Mouse (Mus musculus) CH12.LX (cell line): ENCODE data around the gene Phf23. TPM values are rescaled to one million over a fixed set of nuclear protein-coding genes. Genes with fewer than 3 reads are reported as not detected.

Experiments
- DNase-seq: peaks from one replicate; pipeline ENCODE4 v3.0.0-alpha.2; 2013; ENCODE audit errors: extremely low read depth
- H3K27ac ChIP-seq: 2 replicates; pipeline ENCODE4 v1.5.1; 2012; ENCODE audit warnings: low read depth, mild to moderate bottlenecking, control low read depth, moderate library complexity; ENCODE audit not compliant: insufficient read depth
- H3K27me3 ChIP-seq: replicated peaks from 2 replicates; pipeline ENCODE3; 2012; ENCODE audit warnings: inconsistent platforms
- H3K36me3 ChIP-seq, 2 experiments: replicated peaks in 1 of 2; 2 replicates each; pipeline versions ENCODE3 to v1.6.1; 2012; ENCODE audit warnings: inconsistent platforms in 1 of 2, low read length in 1 of 2, mild to moderate bottlenecking in 1 of 2, mixed read lengths in 1 of 2, moderate library complexity in 1 of 2; ENCODE audit not compliant: control insufficient read depth in 1 of 2, insufficient read depth in 1 of 2
- H3K4me1 ChIP-seq, 2 experiments: 2 replicates each; pipeline ENCODE4 v1.6.1; 2012; ENCODE audit warnings: inconsistent platforms in 1 of 2, moderate library complexity in 1 of 2; ENCODE audit not compliant: insufficient read depth in 2 of 2, control insufficient read depth in 1 of 2
- H3K4me2 ChIP-seq: 2 replicates; pipeline ENCODE4 v1.6.1; 2012; ENCODE audit warnings: low read depth, mild to moderate bottlenecking, control low read depth; ENCODE audit not compliant: poor library complexity, insufficient read depth, severe bottlenecking
- H3K4me3 ChIP-seq, 3 experiments: fragments of 150-350 bp in 1 of 3; sonication (generic) in 1 of 3; replicated peaks in 1 of 3; 2 replicates each; pipeline versions ENCODE3 to v1.5.1; 2011 to 2012; ENCODE audit warnings: low read depth in 2 of 3, low read length in 2 of 3, mild to moderate bottlenecking in 2 of 3, moderate library complexity in 2 of 3, control low read depth in 1 of 3, improper control_type of control experiment in 1 of 3, inconsistent platforms in 1 of 3, mixed read lengths in 1 of 3; ENCODE audit not compliant: poor library complexity in 1 of 3
- H3K79me2 ChIP-seq: replicated peaks from 2 replicates; pipeline ENCODE4 v1.6.1; 2012; ENCODE audit warnings: mild to moderate bottlenecking, moderate library complexity; ENCODE audit not compliant: control insufficient read depth, poor library complexity, insufficient read depth, severe bottlenecking; ENCODE audit errors: extremely low read depth
- H3K9ac ChIP-seq: 2 replicates; pipeline ENCODE4 v1.6.1; 2012; ENCODE audit warnings: low read depth, mild to moderate bottlenecking, control low read depth, moderate library complexity; ENCODE audit not compliant: insufficient read depth
- H3K9me3 ChIP-seq: replicated peaks from 2 replicates; pipeline ENCODE3; 2012; ENCODE audit warnings: low read length, inconsistent platforms, mixed read lengths
- BHLHE40 ChIP-seq: IDR thresholded peaks from 2 replicates; pipeline ENCODE4 v1.6.1; 2011; ENCODE audit warnings: mild to moderate bottlenecking, low read depth, low read length, improper control_type of control experiment
- CHD2 ChIP-seq: IDR thresholded peaks from 2 replicates; pipeline ENCODE4 v1.6.1; 2011; ENCODE audit warnings: low read length, improper control_type of control experiment
- CTCF ChIP-seq, 2 experiments: IDR thresholded peaks in 1 of 2; conservative IDR thresholded peaks in 1 of 2; 2 replicates each; pipeline ENCODE4 v1.5.1; 2011 to 2012; ENCODE audit warnings: low read depth in 2 of 2, low read length in 2 of 2, improper control_type of control experiment in 1 of 2, inconsistent platforms in 1 of 2, mild to moderate bottlenecking in 1 of 2, moderate library complexity in 1 of 2
- E2F4 ChIP-seq: IDR thresholded peaks from 2 replicates; pipeline ENCODE4 v1.6.1; 2011; ENCODE audit warnings: low read depth, low read length, improper control_type of control experiment; ENCODE audit not compliant: insufficient replicate concordance
- ELF1 ChIP-seq: IDR thresholded peaks from 2 replicates; pipeline ENCODE4 v1.6.1; 2014; ENCODE audit warnings: low read depth, mild to moderate bottlenecking, inconsistent platforms, low read length, improper control_type of control experiment
- EP300 ChIP-seq: IDR thresholded peaks from 2 replicates; pipeline ENCODE4 v1.6.1; 2011; ENCODE audit warnings: low read length, improper control_type of control experiment
- ETS1 ChIP-seq: conservative IDR thresholded peaks from 2 replicates; pipeline ENCODE4 v1.6.1; 2012; ENCODE audit warnings: low read depth, mild to moderate bottlenecking, inconsistent platforms, low read length, improper control_type of control experiment, moderate library complexity
- HCFC1 ChIP-seq: IDR thresholded peaks from 2 replicates; pipeline ENCODE4 v1.6.1; 2012; ENCODE audit warnings: low read depth, mild to moderate bottlenecking, inconsistent platforms, low read length, improper control_type of control experiment
- IRF4 ChIP-seq: IDR thresholded peaks from 2 replicates; pipeline ENCODE4 v1.6.1; 2014; ENCODE audit warnings: low read depth, mild to moderate bottlenecking, inconsistent platforms, low read length, improper control_type of control experiment
- JUN ChIP-seq: IDR thresholded peaks from 2 replicates; pipeline ENCODE4 v1.6.1; 2011; ENCODE audit warnings: low read depth, mild to moderate bottlenecking, low read length, improper control_type of control experiment, moderate library complexity; ENCODE audit not compliant: insufficient read depth
- JUND ChIP-seq: conservative IDR thresholded peaks from 2 replicates; pipeline ENCODE4 v1.6.1; 2011; ENCODE audit warnings: low read depth, low read length, improper control_type of control experiment
- KAT2A ChIP-seq: IDR thresholded peaks from 2 replicates; pipeline ENCODE4 v1.6.1; 2012; ENCODE audit warnings: low read length, improper control_type of control experiment, inconsistent platforms; ENCODE audit not compliant: insufficient replicate concordance
- MAFK ChIP-seq: IDR thresholded peaks from 2 replicates; pipeline ENCODE4 v1.6.1; 2011; ENCODE audit warnings: low read length, improper control_type of control experiment; ENCODE audit not compliant: insufficient replicate concordance
- MAX ChIP-seq: IDR thresholded peaks from 2 replicates; pipeline ENCODE4 v1.6.1; 2011; ENCODE audit warnings: low read length, improper control_type of control experiment
- MAZ ChIP-seq: IDR thresholded peaks from 2 replicates; pipeline ENCODE4 v1.6.1; 2012; ENCODE audit warnings: low read depth, mild to moderate bottlenecking, inconsistent platforms, low read length, improper control_type of control experiment, moderate library complexity
- MEF2A ChIP-seq: IDR thresholded peaks from 2 replicates; pipeline ENCODE4 v1.6.1; 2014; ENCODE audit warnings: low read depth, mild to moderate bottlenecking, inconsistent platforms, low read length, improper control_type of control experiment, borderline replicate concordance
- MYC ChIP-seq: IDR thresholded peaks from 2 replicates; pipeline ENCODE4 v1.6.1; 2011; ENCODE audit warnings: low read depth, mild to moderate bottlenecking, improper control_type of control experiment, low read length
- NELFE ChIP-seq: IDR thresholded peaks from 2 replicates; pipeline ENCODE4 v1.6.1; 2011; ENCODE audit warnings: low read depth, low read length, improper control_type of control experiment
- NRF1 ChIP-seq: IDR thresholded peaks from 2 replicates; pipeline ENCODE4 v1.6.1; 2014; ENCODE audit warnings: low read depth, mild to moderate bottlenecking, inconsistent platforms, low read length, improper control_type of control experiment, moderate library complexity
- POLR2A ChIP-seq: IDR thresholded peaks from 2 replicates; pipeline ENCODE4 v1.6.1; 2011; ENCODE audit warnings: low read depth, mild to moderate bottlenecking, improper control_type of control experiment, low read length
- RAD21 ChIP-seq: IDR thresholded peaks from 2 replicates; pipeline ENCODE4 v1.6.1; 2011; ENCODE audit warnings: low read depth, mild to moderate bottlenecking, low read length, improper control_type of control experiment, moderate library complexity
- RCOR1 ChIP-seq: conservative IDR thresholded peaks from 2 replicates; pipeline ENCODE4 v1.6.1; 2012; ENCODE audit warnings: low read depth, mild to moderate bottlenecking, inconsistent platforms, low read length, improper control_type of control experiment
- SIN3A ChIP-seq: IDR thresholded peaks from 2 replicates; pipeline ENCODE4 v1.6.1; 2012; ENCODE audit warnings: low read length, improper control_type of control experiment, inconsistent platforms
- SMC3 ChIP-seq: IDR thresholded peaks from 2 replicates; pipeline ENCODE4 v1.6.1; 2011; ENCODE audit warnings: low read depth, low read length, improper control_type of control experiment
- TBP ChIP-seq: conservative IDR thresholded peaks from 2 replicates; pipeline ENCODE4 v1.6.1; 2011; ENCODE audit warnings: low read depth, low read length, improper control_type of control experiment
- TCF12 ChIP-seq: IDR thresholded peaks from 2 replicates; pipeline ENCODE4 v1.6.1; 2014; ENCODE audit warnings: low read depth, mild to moderate bottlenecking, inconsistent platforms, low read length, improper control_type of control experiment
- UBTF ChIP-seq: IDR thresholded peaks from 2 replicates; pipeline ENCODE4 v1.6.1; 2012; ENCODE audit warnings: low read depth, mild to moderate bottlenecking, inconsistent platforms, low read length, improper control_type of control experiment, moderate library complexity
- ZC3H11A ChIP-seq: IDR thresholded peaks from 2 replicates; pipeline ENCODE4 v1.6.1; 2012; ENCODE audit warnings: low read depth, mild to moderate bottlenecking, inconsistent platforms, low read length, improper control_type of control experiment
- ZKSCAN1 ChIP-seq: IDR thresholded peaks from 2 replicates; pipeline ENCODE4 v1.6.1; 2012; ENCODE audit warnings: low read depth, inconsistent platforms, low read length, improper control_type of control experiment, borderline replicate concordance
- ZMIZ1 ChIP-seq: IDR thresholded peaks from 2 replicates; pipeline ENCODE4 v1.6.1; 2012; ENCODE audit warnings: low read depth, mild to moderate bottlenecking, inconsistent platforms, low read length, improper control_type of control experiment
- dilution Hi-C: fragments of 300-500 bp; cut with MboI; formaldehyde crosslinking; loops from 2 replicates; pipeline ENCODE4 v1.14.3; 2020; ENCODE audit warnings: low sequenced_read_pairs; ENCODE audit not compliant: extremely low pct_unique_long_range_greater_than_20kb, extremely low pct_ligation_motif_present
- in situ Hi-C: fragments of 300-500 bp; cut with MboI; formaldehyde crosslinking; loops from 3 replicates; pipeline ENCODE4 v1.14.3; 2019; ENCODE audit warnings: low sequenced_read_pairs, low pct_ligation_motif_present, low pct_unique_long_range_greater_than_20kb, mixed read lengths
- polyA plus RNA-seq: library from polyadenylated mRNA; unstranded; fragments of >175 nt; gene quantifications from 2 replicates; pipeline ENCODE4 v1.2.1, GENCODE M21; 2012; ENCODE audit warnings: low read depth; ENCODE audit not compliant: insufficient read length
- total RNA-seq, 2 experiments: library from RNA; depleted of rRNA; stranded (reverse); fragments of 300-350 nt in 1 of 2; fragments of >200 nt in 1 of 2; gene quantifications; 2 replicates each; pipeline ENCODE4 v1.2.3; 2012 to 2014

The Phf23 gene
- total and polyA plus RNA-seq, 3 experiments: 67.2 to 93.2 (median 69.0) TPM

DNA sequence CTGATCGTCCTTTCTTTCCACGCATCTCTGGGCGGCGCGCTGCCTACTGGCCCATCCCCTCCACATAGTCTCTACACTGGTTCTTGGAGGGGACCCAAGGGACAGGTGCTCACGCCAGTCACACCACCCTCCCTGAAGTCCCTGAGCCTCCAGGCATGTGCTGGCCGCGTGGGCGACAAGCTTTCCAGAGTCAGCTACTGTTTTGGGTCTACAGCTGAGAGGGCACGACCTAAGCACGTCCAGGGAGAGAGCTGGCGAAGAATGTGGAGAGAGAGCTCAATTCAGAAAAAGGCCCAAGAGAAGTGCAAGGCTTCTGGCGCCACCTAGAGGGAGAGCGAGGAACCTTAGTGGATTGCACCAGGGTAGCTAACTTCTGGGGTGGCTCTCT is 46.8 kb upstream of the Phf23 start:
- H3K36me3 ChIP-seq: peaks cover 0 to 10% of the 10 kb centered on the region in 2 experiments

GRCm38 (mm10) chr11:69950807-69951459 is 44.6 kb upstream of the Phf23 start:
- H3K79me2 ChIP-seq: no peaks in the 10 kb centered on the region

More for the DNA sequence above, 46.8 kb upstream of the Phf23 start:
- peak overlapping the region in 2 of 3 experiments; percentile 24 to 43 for H3K4me3 ChIP-seq
- no peak overlapping the region for H3K9ac ChIP-seq
- TF ChIP-seq RAD21 (peak; percentile 99), MYC (peak; percentile 83), MAZ (peak; percentile 71; the same call in 1 of the 2 replicates), NRF1 (0 out of 2 replicates have a peak, but pooled peaks have one; percentile 20), POLR2A (no peak), E2F4 (peak; percentile 27; the same call in 1 of the 2 replicates), ETS1 (0 out of 2 replicates have a peak, but pooled peaks have one; percentile 10), HCFC1 (peak; percentile 45), JUN (0 out of 2 replicates have a peak, but pooled peaks have one; percentile 23), SIN3A (peak; percentile 51; the same call in 1 of the 2 replicates), NELFE (peak; percentile 53; the same call in 1 of the 2 replicates), CTCF (conservative IDR thresholded peaks at IDR 0.05 in 1 of 2, IDR thresholded peaks at IDR 0.05 in 1 of 2; ENCODE audit: low read depth in 2 of 2, low read length in 2 of 2) (peak; percentile 94 to 99), ZKSCAN1 (no peak), CHD2 (no peak), MEF2A (peak; percentile 69; the same call in 1 of the 2 replicates), IRF4 (peak; percentile 47), MAFK (no peak), TBP (no peak), ZMIZ1 (no peak), BHLHE40 (peak; percentile 86), ZC3H11A (peak; percentile 88), UBTF (no peak), EP300 (peak; percentile 47; the same call in 1 of the 2 replicates), RCOR1 (0 out of 2 replicates have a peak, but pooled peaks have one; percentile 2), SMC3 (peak; percentile 98), TCF12 (peak; percentile 38; the same call in 1 of the 2 replicates), MAX (peak; percentile 31; the same call in 1 of the 2 replicates), JUND (no peak; the same call in 1 of the 2 replicates), ELF1 (no peak), KAT2A (no peak)
- H3K27me3 ChIP-seq: peaks cover 14% of the 10 kb centered on the region
- DNase-seq: peak; percentile 94
- H3K9me3 ChIP-seq: no peaks in the 10 kb centered on the region
- no peaks in the 10 kb centered on the region for H3K79me2 ChIP-seq
- H3K4me2 ChIP-seq: peak overlapping the region; percentile 79
- peaks cover 23 to 45% of the 10 kb centered on the region in 2 experiments for H3K4me1 ChIP-seq
- no peak overlapping the region for H3K27ac ChIP-seq
- in situ Hi-C loops: no loop called here
- dilution Hi-C loops: no loop called here

More at GRCm38 (mm10) chr11:69950807-69951459, 44.6 kb upstream of the Phf23 start:
- no peak overlapping the region for H3K27ac ChIP-seq
- H3K4me1 ChIP-seq: peaks cover 23 to 43% of the 10 kb centered on the region in 2 experiments
- TF ChIP-seq IRF4 (peak; percentile 68), RAD21 (peak; percentile 56), SMC3 (peak; percentile 44), CTCF (conservative IDR thresholded peaks at IDR 0.05 in 1 of 2, IDR thresholded peaks at IDR 0.05 in 1 of 2; ENCODE audit: low read depth in 2 of 2, low read length in 2 of 2) (peak; percentile 27 to 77; a peak in 3 of 4 replicates), TCF12 (no peak), MEF2A (no peak), MAZ (0 out of 2 replicates have a peak, but pooled peaks have one; percentile 53)
- H3K4me2 ChIP-seq: no peak overlapping the region
- dilution Hi-C loops: no loop called here
- no peaks in the 10 kb centered on the region for H3K36me3 ChIP-seq
- no peaks in the 10 kb centered on the region for H3K9me3 ChIP-seq
- H3K4me3 ChIP-seq: no peak overlapping the region
- no peak overlapping the region for H3K9ac ChIP-seq
- in situ Hi-C loops: loop anchor here (5.0 kb wide), 1 partner anchor 61 kb away; no protein-coding TSS in a partner anchor
- H3K27me3 ChIP-seq: peaks cover 17% of the 10 kb centered on the region
- no peak for DNase-seq
